Mouse (Mus musculus): ENCODE measurements at regions not wholly inside any gene's neighbourhood (a gene's known extent, or its start where the extent isn't known, plus 50 kb on each side); places are given as distances from the start of the nearest gene placed in this dataset.

- WGBS, result 89% methylated on average over 5 of the region's 5 CpGs
- H3K27me3 ChIP-seq (ENCODE audit: control insufficient read depth, insufficient read depth, low read length), result no peaks in the 10 kb centered on the region
- no peaks in the 10 kb centered on the region for H3K9me3 ChIP-seq (ENCODE audit: control insufficient read depth, low read length)
- no peak overlapping the region for H3K27ac ChIP-seq (replicated peaks)
- no peak overlapping the region for H3K4me2 ChIP-seq (replicated peaks; ENCODE audit: low read depth)
- no peak for ATAC-seq (ENCODE audit: low FRiP score, low TSS enrichment)
- no peak overlapping the region for H3K4me3 ChIP-seq (ENCODE audit: low read depth, low read length)
- no peak for DNase-seq (ENCODE audit: low spot score)
- no peak overlapping the region for H3K9ac ChIP-seq (ENCODE audit: low read length)
- no peaks in the 10 kb centered on the region for H3K4me1 ChIP-seq (replicated peaks; ENCODE audit: control insufficient read depth, insufficient read depth)
- H3K36me3 ChIP-seq (ENCODE audit: control insufficient read depth, insufficient read depth, low read length), result no peaks in the 10 kb centered on the region
- TF ChIP-seq CTCF (IDR thresholded peaks at IDR 0.05; ENCODE audit: low read depth) (no peak), EP300 (optimal IDR thresholded peaks at IDR 0.05) (no peak)
Observed at GRCm38 (mm10) chr9:112834441-112835245, 598.9 kb upstream of the Arpp21 start.

GRCm38 (mm10) chr9:112831102-112831501, 595.4 kb upstream of the Arpp21 start:
- ATAC-seq (ENCODE audit: low FRiP score, low TSS enrichment) (no peak), DNase-seq (ENCODE audit: low spot score) (no peak)
- Histone ChIP-seq H3K4me3 (ENCODE audit: low read depth, low read length) (no peak overlapping the region), H3K9me3 (ENCODE audit: control insufficient read depth, low read length) (no peaks in the 10 kb centered on the region), H3K4me2 (replicated peaks; ENCODE audit: low read depth) (no peak overlapping the region), H3K27ac (replicated peaks) (no peak overlapping the region), H3K9ac (ENCODE audit: low read length) (no peak overlapping the region), H3K27me3 (ENCODE audit: control insufficient read depth, insufficient read depth, low read length) (no peaks in the 10 kb centered on the region), H3K36me3 (ENCODE audit: control insufficient read depth, insufficient read depth, low read length) (no peaks in the 10 kb centered on the region), H3K4me1 (replicated peaks; ENCODE audit: control insufficient read depth, insufficient read depth) (no peaks in the 10 kb centered on the region)
- 79% methylated on average over 2 of the region's 2 CpGs for WGBS
- TF ChIP-seq EP300 (optimal IDR thresholded peaks at IDR 0.05), result no peak
- TF ChIP-seq CTCF (IDR thresholded peaks at IDR 0.05; ENCODE audit: low read depth), result no peak

- Histone ChIP-seq H3K27me3 (ENCODE audit: control insufficient read depth, insufficient read depth, low read length) (no peaks in the 10 kb centered on the region), H3K4me1 (replicated peaks; ENCODE audit: control insufficient read depth, insufficient read depth) (no peaks in the 10 kb centered on the region), H3K27ac (replicated peaks) (no peak overlapping the region), H3K4me3 (ENCODE audit: low read depth, low read length) (no peak overlapping the region), H3K36me3 (ENCODE audit: control insufficient read depth, insufficient read depth, low read length) (no peaks in the 10 kb centered on the region), H3K9me3 (ENCODE audit: control insufficient read depth, low read length) (no peaks in the 10 kb centered on the region), H3K4me2 (replicated peaks; ENCODE audit: low read depth) (no peak overlapping the region), H3K9ac (ENCODE audit: low read length) (no peak overlapping the region)
- WGBS, result 65% methylated on average over 4 of the region's 4 CpGs
- DNase-seq (ENCODE audit: low spot score) (no peak), ATAC-seq (ENCODE audit: low FRiP score, low TSS enrichment) (no peak)
- no peak for TF ChIP-seq CTCF (IDR thresholded peaks at IDR 0.05; ENCODE audit: low read depth)
- no peak for TF ChIP-seq EP300 (optimal IDR thresholded peaks at IDR 0.05)
Observed at GRCm38 (mm10) chr9:112828602-112829001, 592.9 kb upstream of the Arpp21 start.

- DNase-seq (ENCODE audit: low spot score), result no peak
- Histone ChIP-seq H3K9ac (ENCODE audit: low read length) (no peak overlapping the region), H3K27me3 (ENCODE audit: control insufficient read depth, insufficient read depth, low read length) (no peaks in the 10 kb centered on the region), H3K36me3 (ENCODE audit: control insufficient read depth, insufficient read depth, low read length) (no peaks in the 10 kb centered on the region), H3K27ac (replicated peaks) (no peak overlapping the region), H3K4me3 (ENCODE audit: low read depth, low read length) (no peak overlapping the region), H3K4me2 (replicated peaks; ENCODE audit: low read depth) (no peak overlapping the region), H3K4me1 (replicated peaks; ENCODE audit: control insufficient read depth, insufficient read depth) (no peaks in the 10 kb centered on the region), H3K9me3 (ENCODE audit: control insufficient read depth, low read length) (no peaks in the 10 kb centered on the region)
- WGBS, result 36% methylated on average over 5 of the region's 5 CpGs
- no peak for TF ChIP-seq EP300 (optimal IDR thresholded peaks at IDR 0.05)
- no peak for TF ChIP-seq CTCF (IDR thresholded peaks at IDR 0.05; ENCODE audit: low read depth)
- no peak for ATAC-seq (ENCODE audit: low FRiP score, low TSS enrichment)
Observed at GRCm38 (mm10) chr9:112826592-112826991, 590.9 kb upstream of the Arpp21 start.

GRCm38 (mm10) chr9:112821940-112822339, 586.2 kb upstream of the Arpp21 start:
- no peak overlapping the region for H3K27ac ChIP-seq (replicated peaks)

GRCm38 (mm10) chr9:112811946-112812345, 576.2 kb upstream of the Arpp21 start:
- H3K4me1 ChIP-seq (replicated peaks; ENCODE audit: control insufficient read depth, insufficient read depth), result no peaks in the 10 kb centered on the region
- no peak overlapping the region for H3K9ac ChIP-seq (ENCODE audit: low read length)
- no peak overlapping the region for H3K4me2 ChIP-seq (replicated peaks; ENCODE audit: low read depth)
- ATAC-seq (ENCODE audit: low FRiP score, low TSS enrichment) (no peak), DNase-seq (ENCODE audit: low spot score) (no peak)
- 53% methylated on average over 1 of the region's 1 CpGs for WGBS
- no peaks in the 10 kb centered on the region for H3K9me3 ChIP-seq (ENCODE audit: control insufficient read depth, low read length)
- no peak overlapping the region for H3K4me3 ChIP-seq (ENCODE audit: low read depth, low read length)
- no peaks in the 10 kb centered on the region for H3K27me3 ChIP-seq (ENCODE audit: control insufficient read depth, insufficient read depth, low read length)
- no peak for TF ChIP-seq EP300 (optimal IDR thresholded peaks at IDR 0.05)
- peak; percentile 30 for TF ChIP-seq CTCF (IDR thresholded peaks at IDR 0.05; ENCODE audit: low read depth)
- H3K27ac ChIP-seq (replicated peaks), result no peak overlapping the region
- no peaks in the 10 kb centered on the region for H3K36me3 ChIP-seq (ENCODE audit: control insufficient read depth, insufficient read depth, low read length)

More at GRCm38 (mm10) chr9:112821940-112822339, 586.2 kb upstream of the Arpp21 start:
- DNase-seq (ENCODE audit: low spot score) (no peak), ATAC-seq (ENCODE audit: low FRiP score, low TSS enrichment) (no peak)
- Histone ChIP-seq H3K4me3 (ENCODE audit: low read depth, low read length) (no peak overlapping the region), H3K9ac (ENCODE audit: low read length) (no peak overlapping the region), H3K9me3 (ENCODE audit: control insufficient read depth, low read length) (no peaks in the 10 kb centered on the region), H3K36me3 (ENCODE audit: control insufficient read depth, insufficient read depth, low read length) (no peaks in the 10 kb centered on the region), H3K27me3 (ENCODE audit: control insufficient read depth, insufficient read depth, low read length) (no peaks in the 10 kb centered on the region), H3K4me1 (replicated peaks; ENCODE audit: control insufficient read depth, insufficient read depth) (no peaks in the 10 kb centered on the region), H3K4me2 (replicated peaks; ENCODE audit: low read depth) (no peak overlapping the region)
- 84% methylated on average over 1 of the region's 1 CpGs for WGBS
- TF ChIP-seq EP300 (optimal IDR thresholded peaks at IDR 0.05), result no peak
- no peak for TF ChIP-seq CTCF (IDR thresholded peaks at IDR 0.05; ENCODE audit: low read depth)

Measured in stomach, postnatal 0 days (tissue).